Mouse (Mus musculus): ENCODE results near the gene Erich3.

DNA sequence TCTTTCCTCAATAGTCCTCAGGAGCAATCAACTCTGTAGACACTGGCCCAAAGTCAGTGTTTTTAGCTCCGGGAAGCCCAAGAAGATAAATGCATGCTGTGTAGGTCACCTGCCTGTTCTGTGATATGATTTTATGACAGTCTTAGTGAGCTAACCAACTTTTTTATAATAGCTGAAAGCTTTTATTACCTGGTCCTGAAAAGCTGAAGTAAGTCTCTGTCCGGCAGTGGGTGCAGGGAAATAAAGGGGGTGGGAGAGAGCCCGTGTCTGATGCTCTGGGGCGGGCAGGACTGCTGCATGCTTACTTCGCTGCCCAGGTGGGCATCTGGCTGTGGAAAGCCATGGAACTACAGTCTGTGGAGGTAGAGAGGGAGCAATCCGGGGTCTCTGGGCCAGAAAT is 6.9 kb downstream of the Erich3 start:
- no peak for TF ChIP-seq POLR2A (IDR thresholded peaks at IDR 0.05; ENCODE audit: control insufficient read depth, low read depth, low read length)
- no peak for TF ChIP-seq CTCF (IDR thresholded peaks at IDR 0.05; ENCODE audit: control insufficient read depth, insufficient read depth, insufficient replicate concordance, low read depth, low read length)
